In genomic region chr5:135957207-135957974, GRCm38 (mm10) we compare ENCODE assay signal across 8 mouse cellular contexts. TPM values are rescaled to one million over a fixed set of nuclear protein-coding genes. Genes with fewer than 3 reads are reported as not detected.
DNase-seq lines count a peak whose midpoint lies in the region; ATAC-seq and TF ChIP-seq lines count a peak whose summit lies in the region.

No protein-coding gene starts in this region.

- peak; percentile 87 for ATAC-seq in embryonic facial prominence, embryonic 15.5 days (ENCODE audit: insufficient number of reproducible peaks, low FRiP score, low TSS enrichment, low read depth)
- ATAC-seq in limb, embryonic 14.5 days (ENCODE audit: low FRiP score, low read depth): peak; percentile 87
- ATAC-seq in midbrain, postnatal 0 days (ENCODE audit: low FRiP score): peak; percentile 85

- H3K4me1 ChIP-seq in bone marrow, adult 2 months (ENCODE audit: control insufficient read depth, insufficient read depth, low read length): peaks cover 10% of the 10 kb centered on the region
- peaks cover 11% of the 10 kb centered on the region for H3K4me1 ChIP-seq in embryonic facial prominence, embryonic 15.5 days
- H3K4me1 ChIP-seq in limb, embryonic 14.5 days (ENCODE audit: control insufficient read depth, insufficient read depth, low read length): peaks cover 19% of the 10 kb centered on the region
- H3K4me1 ChIP-seq in midbrain, postnatal 0 days (ENCODE audit: insufficient read depth, low read length): peaks cover 2% of the 10 kb centered on the region; the same call in 1 of the 2 replicates

- H3K27ac ChIP-seq in bone marrow, adult 2 months (ENCODE audit: control insufficient read depth, insufficient read depth, low read depth, low read length, poor library complexity): peak overlapping the region; percentile 90
- H3K27ac ChIP-seq in embryonic facial prominence, embryonic 15.5 days (replicated peaks): peak overlapping the region; percentile 92
- H3K27ac ChIP-seq in limb, embryonic 14.5 days (replicated peaks; ENCODE audit: low read depth, low read length): peak overlapping the region; percentile 83
- peak overlapping the region; percentile 69 for H3K27ac ChIP-seq in midbrain, postnatal 0 days (ENCODE audit: low read depth, low read length)

- H3K9me3 ChIP-seq in embryonic facial prominence, embryonic 15.5 days (replicated peaks): no peaks in the 10 kb centered on the region
- no peaks in the 10 kb centered on the region for H3K9me3 ChIP-seq in limb, embryonic 14.5 days (ENCODE audit: control insufficient read depth, low read length)
- no peaks in the 10 kb centered on the region for H3K9me3 ChIP-seq in midbrain, postnatal 0 days (ENCODE audit: low read length)

- no peaks in the 10 kb centered on the region for H3K36me3 ChIP-seq in embryonic facial prominence, embryonic 15.5 days
- no peaks in the 10 kb centered on the region for H3K36me3 ChIP-seq in limb, embryonic 14.5 days (ENCODE audit: control insufficient read depth, insufficient read depth, low read length)
- H3K36me3 ChIP-seq in midbrain, postnatal 0 days (ENCODE audit: insufficient read depth, low read length): no peaks in the 10 kb centered on the region

- peak; percentile 100 for DNase-seq in 3T3-L1 (ENCODE audit: low read depth, low spot score)
- peak; percentile 98 for DNase-seq in heart, adult 8-10 months (ENCODE audit: low spot score)
- peak; percentile 99 for DNase-seq in kidney, adult 9 months
- DNase-seq in limb, embryonic 14.5 days (ENCODE audit: low spot score): peak; percentile 100
- DNase-seq in midbrain, postnatal 0 days (ENCODE audit: low spot score): peak; percentile 97
- peak; percentile 85 to 88 for DNase-seq in spleen, postnatal 14 days (ENCODE audit: low spot score in 2 of 2)

- WGBS in bone marrow, adult 2 months: 5% methylated on average over 28 of the region's 28 CpGs
- WGBS in embryonic facial prominence, embryonic 15.5 days: 6% methylated on average over 28 of the region's 28 CpGs
- WGBS in limb, embryonic 14.5 days: 7% methylated on average over 28 of the region's 28 CpGs
- WGBS in midbrain, postnatal 0 days: 6% methylated on average over 28 of the region's 28 CpGs

- H3K4me2 ChIP-seq in embryonic facial prominence, embryonic 15.5 days (replicated peaks): peak overlapping the region; percentile 52
- peak overlapping the region; percentile 57 for H3K4me2 ChIP-seq in limb, embryonic 14.5 days (replicated peaks; ENCODE audit: low read depth, low read length, severe bottlenecking)
- peak overlapping the region; percentile 49 for H3K4me2 ChIP-seq in midbrain, postnatal 0 days (ENCODE audit: low read depth, low read length, poor library complexity, severe bottlenecking)

- H3K4me3 ChIP-seq in bone marrow, adult 2 months (replicated peaks; ENCODE audit: control insufficient read depth, low read depth, low read length): peak overlapping the region; percentile 58
- H3K4me3 ChIP-seq in embryonic facial prominence, embryonic 15.5 days (replicated peaks): peak overlapping the region; percentile 41
- H3K4me3 ChIP-seq in limb, embryonic 14.5 days (replicated peaks; ENCODE audit: low read length): peak overlapping the region; percentile 32
- peak overlapping the region; percentile 22 for H3K4me3 ChIP-seq in midbrain, postnatal 0 days (ENCODE audit: low read depth, low read length)

- peak; percentile 94 for TF ChIP-seq POLR2A in bone marrow, adult 2 months (IDR thresholded peaks at IDR 0.05; ENCODE audit: borderline replicate concordance, control insufficient read depth, low read depth, low read length)
- TF ChIP-seq POLR2A in limb, embryonic 14.5 days (IDR thresholded peaks at IDR 0.05; ENCODE audit: borderline replicate concordance, extremely low read depth, insufficient read depth, insufficient read length): peak; percentile 71; the same call in 1 of the 2 replicates

- TF ChIP-seq CTCF in bone marrow, adult 2 months (IDR thresholded peaks at IDR 0.05; ENCODE audit: control insufficient read depth, insufficient read depth, low read length): no peak
- no peak; the same call in 1 of the 2 replicates for TF ChIP-seq CTCF in midbrain, postnatal 0 days (IDR thresholded peaks at IDR 0.05)

- no peaks in the 10 kb centered on the region for H3K27me3 ChIP-seq in embryonic facial prominence, embryonic 15.5 days
- H3K27me3 ChIP-seq in limb, embryonic 14.5 days (ENCODE audit: control insufficient read depth, insufficient read depth, low read length): no peaks in the 10 kb centered on the region
- no peaks in the 10 kb centered on the region for H3K27me3 ChIP-seq in midbrain, postnatal 0 days (ENCODE audit: insufficient read depth, low read length)

- H3K9ac ChIP-seq in embryonic facial prominence, embryonic 15.5 days: peak overlapping the region; percentile 42
- no peak overlapping the region for H3K9ac ChIP-seq in limb, embryonic 14.5 days (ENCODE audit: low read depth, low read length, severe bottlenecking)
- H3K9ac ChIP-seq in midbrain, postnatal 0 days (replicated peaks; ENCODE audit: low read length, poor library complexity, severe bottlenecking): peak overlapping the region; percentile 42; the same call in 1 of the 2 replicates

RNA-seq across cellular contexts. Expression of gene Ssc4d, which starts 16.9 kb away (rescaled TPM):
- 1.1 and 4.0 TPM in 2 replicates for polyA plus RNA-seq in bone marrow, adult 2 months (2011; ENCODE audit: insufficient read depth, insufficient read length, low replicate concordance, missing spikeins)
- polyA plus RNA-seq in embryonic facial prominence, embryonic 15.5 days (2015; fragmentation: Nextera tagmentation; extraction: Ambion mirVana): 2.8 and 3.4 TPM in 2 replicates
- under 1 TPM in 3 of 4 experiments, not detected in 1; 0.44 to 0.53 (median 0.46) TPM for total RNA-seq in heart, adult 8-10 months (2022)
- polyA plus RNA-seq in limb, embryonic 14.5 days (2012; rRNA removed): 6.6 and 7.2 TPM in 2 replicates
- 2.6 and 3.2 TPM in 2 replicates for polyA plus RNA-seq in limb, embryonic 14.5 days (2014; fragmentation: Nextera tagmentation; extraction: Ambion mirVana)
- 8.0 and 8.9 TPM in 2 replicates for total RNA-seq in midbrain, postnatal 0 days (2014; rRNA removed)
- polyA plus RNA-seq in midbrain, postnatal 0 days (2015; fragmentation: Nextera tagmentation; extraction: Ambion mirVana): 3.6 TPM in 2 replicates

RNA-seq across cellular contexts. Expression of gene Zp3, which starts 22.5 kb away (rescaled TPM):
- not detected in 2 replicates for polyA plus RNA-seq in bone marrow, adult 2 months (2011; ENCODE audit: insufficient read depth, insufficient read length, low replicate concordance, missing spikeins)
- 0.40 and 0.83 TPM in 2 replicates for polyA plus RNA-seq in embryonic facial prominence, embryonic 15.5 days (2015; fragmentation: Nextera tagmentation; extraction: Ambion mirVana)
- not detected for total RNA-seq in heart, adult 8-10 months (2022)
- 0.32 and 0.38 TPM in 2 replicates for polyA plus RNA-seq in limb, embryonic 14.5 days (2012; rRNA removed)
- 0.37 and 0.40 TPM in 2 replicates for polyA plus RNA-seq in limb, embryonic 14.5 days (2014; fragmentation: Nextera tagmentation; extraction: Ambion mirVana)
- total RNA-seq in midbrain, postnatal 0 days (2014; rRNA removed): 0.99 TPM in 1 of 2 replicates, not detected in the other
- 0.21 and 0.27 TPM in 2 replicates for polyA plus RNA-seq in midbrain, postnatal 0 days (2015; fragmentation: Nextera tagmentation; extraction: Ambion mirVana)

RNA-seq across cellular contexts. Expression of gene Ywhag, which starts 23.0 kb away (rescaled TPM):
- 26.9 and 58.1 TPM in 2 replicates for polyA plus RNA-seq in bone marrow, adult 2 months (2011; ENCODE audit: insufficient read depth, insufficient read length, low replicate concordance, missing spikeins)
- polyA plus RNA-seq in embryonic facial prominence, embryonic 15.5 days (2015; fragmentation: Nextera tagmentation; extraction: Ambion mirVana): 149 and 156 TPM in 2 replicates
- total RNA-seq in heart, adult 8-10 months (2022): 100 to 1,000 TPM; 265 to 313 (median 289) TPM
- 83.6 and 91.3 TPM in 2 replicates for polyA plus RNA-seq in limb, embryonic 14.5 days (2012; rRNA removed)
- polyA plus RNA-seq in limb, embryonic 14.5 days (2014; fragmentation: Nextera tagmentation; extraction: Ambion mirVana): 72.9 and 76.9 TPM in 2 replicates
- 357 and 411 TPM in 2 replicates for total RNA-seq in midbrain, postnatal 0 days (2014; rRNA removed)
- 906 and 919 TPM in 2 replicates for polyA plus RNA-seq in midbrain, postnatal 0 days (2015; fragmentation: Nextera tagmentation; extraction: Ambion mirVana)

RNA-seq across cellular contexts. Expression of gene Dtx2, which starts 37.2 kb away (rescaled TPM):
- polyA plus RNA-seq in bone marrow, adult 2 months (2011; ENCODE audit: insufficient read depth, insufficient read length, low replicate concordance, missing spikeins): 6.9 and 9.3 TPM in 2 replicates
- polyA plus RNA-seq in embryonic facial prominence, embryonic 15.5 days (2015; fragmentation: Nextera tagmentation; extraction: Ambion mirVana): 35.0 and 36.5 TPM in 2 replicates
- total RNA-seq in heart, adult 8-10 months (2022): 1 to 10 TPM; 6.0 to 7.3 (median 6.8) TPM
- 28.5 and 38.2 TPM in 2 replicates for polyA plus RNA-seq in limb, embryonic 14.5 days (2012; rRNA removed)
- polyA plus RNA-seq in limb, embryonic 14.5 days (2014; fragmentation: Nextera tagmentation; extraction: Ambion mirVana): 29.5 TPM in 2 replicates
- 22.3 and 25.4 TPM in 2 replicates for total RNA-seq in midbrain, postnatal 0 days (2014; rRNA removed)
- polyA plus RNA-seq in midbrain, postnatal 0 days (2015; fragmentation: Nextera tagmentation; extraction: Ambion mirVana): 20.1 and 20.5 TPM in 2 replicates

Comparison
In these comparisons a context has a peak if more than half of its experiments do, and no peak if none do; other contexts are left out.
1. Peak in every context shown above with its lines: DNase-seq, ATAC-seq, H3K4me3 ChIP-seq and H3K27ac ChIP-seq.